8 mouse cellular contexts compared by ENCODE assay signal in the genomic region with DNA sequence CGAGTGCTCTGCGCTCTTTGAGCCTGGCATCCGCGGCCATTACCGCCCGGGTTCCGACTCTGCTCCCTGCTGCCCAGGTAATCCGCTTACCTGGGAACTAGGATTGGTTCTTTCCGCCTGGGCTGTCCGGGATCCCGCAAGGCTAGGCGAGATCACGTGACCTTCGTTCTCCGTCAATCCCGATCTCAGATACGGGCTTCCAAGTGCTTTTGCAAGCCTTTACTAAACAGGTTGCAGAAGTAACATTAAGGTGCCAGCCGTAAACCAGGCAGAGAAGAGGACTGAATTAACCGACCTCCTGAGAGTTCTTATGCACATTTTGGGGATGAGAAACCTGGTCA. TPM values are rescaled to one million over a fixed set of nuclear protein-coding genes. Genes with fewer than 3 reads are reported as not detected.
DNase-seq lines count a peak whose midpoint lies in the region; ATAC-seq and TF ChIP-seq lines count a peak whose summit lies in the region.

No protein-coding gene starts in this region.

- H3K9me3 ChIP-seq in embryonic facial prominence, embryonic 10.5 days, result no peaks in the 10 kb centered on the region
- H3K9me3 ChIP-seq in midbrain, postnatal 0 days (ENCODE audit: low read length), result no peaks in the 10 kb centered on the region

- no peak for DNase-seq in layer of hippocampus, adult 2 months (ENCODE audit: low spot score in 2 of 2)
- DNase-seq in layer of hippocampus, postnatal 25 days (ENCODE audit: extremely low spot score in 1 of 2, low spot score in 1 of 2), result no peak
- no peak for DNase-seq in embryonic facial prominence, embryonic 10.5 days (ENCODE audit: low spot score)
- DNase-seq in midbrain, postnatal 0 days (ENCODE audit: low spot score), result no peak
- DNase-seq in spleen, postnatal 4 days (ENCODE audit: low spot score in 2 of 2), result no peak
- DNase-seq in adrenal gland, postnatal 4 days (ENCODE audit: low spot score in 2 of 2), result no peak
- DNase-seq in cerebellum, adult 9-10 months, result no peak

- H3K9ac ChIP-seq in midbrain, postnatal 0 days (replicated peaks; ENCODE audit: low read length, poor library complexity, severe bottlenecking), result peak overlapping the region; percentile 71

- H3K27me3 ChIP-seq in embryonic facial prominence, embryonic 10.5 days (replicated peaks; ENCODE audit: low read depth, poor library complexity, severe bottlenecking), result no peaks in the 10 kb centered on the region
- H3K27me3 ChIP-seq in midbrain, postnatal 0 days (ENCODE audit: insufficient read depth, low read length), result no peaks in the 10 kb centered on the region

- peak; percentile 12 for ATAC-seq in inflammation-experienced regulatory T-cells, adult 6 months
- ATAC-seq in midbrain, postnatal 0 days (ENCODE audit: low FRiP score), result no peak

- peaks cover 39% of the 10 kb centered on the region for H3K36me3 ChIP-seq in embryonic facial prominence, embryonic 10.5 days (replicated peaks)
- peaks cover 12% of the 10 kb centered on the region; the same call in 1 of the 2 replicates for H3K36me3 ChIP-seq in midbrain, postnatal 0 days (ENCODE audit: insufficient read depth, low read length)

- no peak for TF ChIP-seq CTCF in layer of hippocampus, adult 2 months (conservative IDR thresholded peaks at IDR 0.05)
- TF ChIP-seq CTCF in midbrain, postnatal 0 days (IDR thresholded peaks at IDR 0.05), result no peak

- H3K4me3 ChIP-seq in layer of hippocampus, adult 2 months, result peak overlapping the region; percentile 77
- peak overlapping the region; percentile 78 for H3K4me3 ChIP-seq in embryonic facial prominence, embryonic 10.5 days
- H3K4me3 ChIP-seq in midbrain, postnatal 0 days (ENCODE audit: low read depth, low read length), result peak overlapping the region; percentile 72

- H3K27ac ChIP-seq in layer of hippocampus, adult 2 months, result peak overlapping the region; percentile 96
- H3K27ac ChIP-seq in embryonic facial prominence, embryonic 10.5 days (replicated peaks), result peak overlapping the region; percentile 89
- peak overlapping the region; percentile 85 for H3K27ac ChIP-seq in midbrain, postnatal 0 days (ENCODE audit: low read depth, low read length)

- H3K4me2 ChIP-seq in midbrain, postnatal 0 days (ENCODE audit: low read depth, low read length, poor library complexity, severe bottlenecking), result peak overlapping the region; percentile 65

- under 1% methylated on average over 19 of the region's 19 CpGs for WGBS in embryonic facial prominence, embryonic 10.5 days
- WGBS in midbrain, postnatal 0 days, result under 1% methylated on average over 19 of the region's 19 CpGs

- peaks cover 50% of the 10 kb centered on the region for H3K4me1 ChIP-seq in embryonic facial prominence, embryonic 10.5 days
- H3K4me1 ChIP-seq in midbrain, postnatal 0 days (ENCODE audit: insufficient read depth, low read length), result peaks cover 15% of the 10 kb centered on the region; the same call in 1 of the 2 replicates

RNA-seq across cellular contexts. Expression of gene Mrpl2, which starts 0.3 kb away (rescaled TPM):
- total RNA-seq in layer of hippocampus, adult 2 months (2021), result 10 to 100 TPM; 52.2 to 53.5 TPM
- total RNA-seq in layer of hippocampus, postnatal 25 days (2021), result 10 to 100 TPM; 51.5 to 57.4 TPM
- polyA plus RNA-seq in embryonic facial prominence, embryonic 10.5 days (2016; fragmentation: Nextera tagmentation; extraction: Ambion mirVana), result 124 and 142 TPM in 2 replicates
- polyA plus RNA-seq in inflammation-experienced regulatory T-cells, adult 6 months (2017; shearing (Covaris generic)), result 10 to 100 TPM; 59.1 to 81.9 (median 60.2) TPM
- 46.7 and 47.4 TPM in 2 replicates for total RNA-seq in midbrain, postnatal 0 days (2014; rRNA removed)
- 85.5 and 85.7 TPM in 2 replicates for polyA plus RNA-seq in midbrain, postnatal 0 days (2015; fragmentation: Nextera tagmentation; extraction: Ambion mirVana)
- 100 to 1,000 TPM; 109 to 135 TPM for total RNA-seq in adrenal gland, postnatal 4 days (2021)

RNA-seq across cellular contexts. Expression of gene Klc4, which starts 0.5 kb away (rescaled TPM):
- 10 to 100 TPM; 19.0 to 20.1 TPM for total RNA-seq in layer of hippocampus, adult 2 months (2021)
- 10 to 100 TPM; 16.8 to 17.0 TPM for total RNA-seq in layer of hippocampus, postnatal 25 days (2021)
- 29.0 and 32.0 TPM in 2 replicates for polyA plus RNA-seq in embryonic facial prominence, embryonic 10.5 days (2016; fragmentation: Nextera tagmentation; extraction: Ambion mirVana)
- polyA plus RNA-seq in inflammation-experienced regulatory T-cells, adult 6 months (2017; shearing (Covaris generic)), result 10 to 100 TPM in 1 of 3 experiments, 1 to 10 TPM in 2; 7.6 to 10.1 (median 9.1) TPM
- total RNA-seq in midbrain, postnatal 0 days (2014; rRNA removed), result 24.5 and 28.5 TPM in 2 replicates
- polyA plus RNA-seq in midbrain, postnatal 0 days (2015; fragmentation: Nextera tagmentation; extraction: Ambion mirVana), result 20.0 and 22.2 TPM in 2 replicates
- total RNA-seq in adrenal gland, postnatal 4 days (2021), result 10 to 100 TPM; 33.5 to 34.3 TPM

RNA-seq across cellular contexts. Expression of gene Cul7, which starts 3.8 kb away (rescaled TPM):
- 10 to 100 TPM; 19.1 to 20.4 TPM for total RNA-seq in layer of hippocampus, adult 2 months (2021)
- total RNA-seq in layer of hippocampus, postnatal 25 days (2021), result 10 to 100 TPM; 19.7 to 20.9 TPM
- polyA plus RNA-seq in embryonic facial prominence, embryonic 10.5 days (2016; fragmentation: Nextera tagmentation; extraction: Ambion mirVana), result 44.3 and 46.9 TPM in 2 replicates
- 1 to 10 TPM; 1.7 to 4.1 (median 2.5) TPM for polyA plus RNA-seq in inflammation-experienced regulatory T-cells, adult 6 months (2017; shearing (Covaris generic))
- 83.5 and 92.4 TPM in 2 replicates for total RNA-seq in midbrain, postnatal 0 days (2014; rRNA removed)
- 26.2 and 26.6 TPM in 2 replicates for polyA plus RNA-seq in midbrain, postnatal 0 days (2015; fragmentation: Nextera tagmentation; extraction: Ambion mirVana)
- total RNA-seq in adrenal gland, postnatal 4 days (2021), result 10 to 100 TPM; 88.3 to 97.5 TPM

RNA-seq across cellular contexts. Expression of gene Ptk7, which starts 17.0 kb away (rescaled TPM):
- total RNA-seq in layer of hippocampus, adult 2 months (2021), result 1 to 10 TPM; 8.5 to 8.8 TPM
- total RNA-seq in layer of hippocampus, postnatal 25 days (2021), result 1 to 10 TPM; 8.9 to 9.4 TPM
- 92.5 and 95.1 TPM in 2 replicates for polyA plus RNA-seq in embryonic facial prominence, embryonic 10.5 days (2016; fragmentation: Nextera tagmentation; extraction: Ambion mirVana)
- not detected for polyA plus RNA-seq in inflammation-experienced regulatory T-cells, adult 6 months (2017; shearing (Covaris generic))
- 61.8 and 62.6 TPM in 2 replicates for total RNA-seq in midbrain, postnatal 0 days (2014; rRNA removed)
- polyA plus RNA-seq in midbrain, postnatal 0 days (2015; fragmentation: Nextera tagmentation; extraction: Ambion mirVana), result 22.5 and 22.9 TPM in 2 replicates
- 10 to 100 TPM; 42.2 to 54.1 TPM for total RNA-seq in adrenal gland, postnatal 4 days (2021)

RNA-seq across cellular contexts. Expression of gene Rrp36, which starts 27.9 kb away (rescaled TPM):
- total RNA-seq in layer of hippocampus, adult 2 months (2021), result 10 to 100 TPM; 15.8 to 16.8 TPM
- total RNA-seq in layer of hippocampus, postnatal 25 days (2021), result 10 to 100 TPM; 16.3 to 18.1 TPM
- polyA plus RNA-seq in embryonic facial prominence, embryonic 10.5 days (2016; fragmentation: Nextera tagmentation; extraction: Ambion mirVana), result 61.4 and 68.9 TPM in 2 replicates
- 10 to 100 TPM; 47.3 to 50.7 (median 47.7) TPM for polyA plus RNA-seq in inflammation-experienced regulatory T-cells, adult 6 months (2017; shearing (Covaris generic))
- total RNA-seq in midbrain, postnatal 0 days (2014; rRNA removed), result 26.9 and 27.6 TPM in 2 replicates
- polyA plus RNA-seq in midbrain, postnatal 0 days (2015; fragmentation: Nextera tagmentation; extraction: Ambion mirVana), result 47.1 and 52.2 TPM in 2 replicates
- total RNA-seq in adrenal gland, postnatal 4 days (2021), result 10 to 100 TPM; 25.2 to 26.9 TPM
